Mouse (Mus musculus): ENCODE results near the gene Nav1. TPM values are rescaled to one million over a fixed set of nuclear protein-coding genes. Genes with fewer than 3 reads are reported as not detected.

The Nav1 gene
- polyA plus RNA-seq, 1 experiment from 2014 or later = 18.3 TPM

DNA sequence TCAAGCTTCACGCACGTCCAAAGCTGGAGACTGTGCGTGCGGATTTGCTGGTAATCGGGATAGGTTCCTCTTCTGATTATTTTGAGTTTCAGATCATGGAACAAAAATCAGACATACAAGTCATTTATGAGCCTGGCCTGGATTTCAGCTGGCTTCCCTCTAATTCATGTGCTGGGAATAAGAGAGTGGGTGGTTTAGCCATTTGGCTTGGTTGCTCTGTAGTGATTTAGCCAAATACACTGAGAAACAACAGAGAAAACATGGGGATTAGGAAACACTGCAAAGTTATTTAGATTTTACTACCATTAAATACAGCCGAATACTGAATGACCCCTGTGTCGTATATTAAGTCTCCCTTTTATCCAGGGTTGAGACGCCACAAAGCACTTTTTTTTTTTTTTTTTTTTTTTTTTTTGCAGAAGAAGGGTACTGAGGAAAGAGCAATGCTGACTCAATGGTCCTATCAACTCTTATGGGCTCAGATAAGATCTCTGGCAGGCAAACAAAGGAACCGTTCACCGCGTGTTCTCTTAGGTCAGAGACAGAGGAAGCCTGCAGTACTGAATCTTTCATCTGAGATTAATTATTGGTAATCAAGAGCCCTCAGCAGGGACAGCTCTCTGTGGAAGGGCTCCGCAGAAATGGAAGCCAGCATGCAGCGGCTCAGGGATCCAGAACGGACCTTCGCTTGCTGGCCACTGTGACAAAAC, 132.1 kb downstream of the Nav1 start:
- Histone ChIP-seq H3K27ac (peak overlapping the region; percentile 44; the same call in 1 of the 2 replicates), H3K4me1 (peaks cover 22% of the 10 kb centered on the region), H3K4me3 (no peak overlapping the region), H3K36me3 (peaks cover 35% of the 10 kb centered on the region), H3K9me3 (replicated peaks) (no peaks in the 10 kb centered on the region), H3K27me3 (ENCODE audit: low read depth, poor library complexity, severe bottlenecking) (no peaks in the 10 kb centered on the region)
- 66% methylated on average over 15 of the region's 15 CpGs for WGBS
- DNase-seq (ENCODE audit: low spot score) = no peak

DNA sequence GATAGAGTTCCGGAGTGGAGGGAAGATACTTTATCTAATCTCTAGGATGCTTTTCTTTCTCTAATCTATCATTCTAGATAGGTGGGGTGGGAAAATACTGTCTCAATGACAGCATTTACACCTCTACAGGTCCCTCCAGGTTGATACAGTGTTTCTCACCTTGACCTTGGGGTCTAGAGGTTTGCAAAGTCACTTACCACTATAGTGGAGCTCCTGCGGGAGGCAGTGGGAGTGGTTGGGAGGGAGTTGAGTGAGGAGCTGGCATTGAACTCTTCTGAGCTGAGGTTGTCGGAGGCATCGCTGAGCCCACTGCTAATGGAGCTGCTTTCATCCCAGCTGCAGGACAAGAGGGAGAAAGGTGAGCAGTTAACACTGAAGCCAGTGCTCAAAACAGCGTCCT, 134.6 kb downstream of the Nav1 start:
- peaks cover 49% of the 10 kb centered on the region for H3K36me3 ChIP-seq
- H3K9me3 ChIP-seq (replicated peaks) = no peaks in the 10 kb centered on the region
- WGBS = 80% methylated on average over 5 of the region's 5 CpGs
- no peaks in the 10 kb centered on the region for H3K27me3 ChIP-seq (ENCODE audit: low read depth, poor library complexity, severe bottlenecking)
- DNase-seq (ENCODE audit: low spot score) = no peak
- H3K4me1 ChIP-seq = peaks cover 17% of the 10 kb centered on the region
- no peak overlapping the region for H3K27ac ChIP-seq
- no peak overlapping the region for H3K4me3 ChIP-seq

- no peaks in the 10 kb centered on the region for H3K27me3 ChIP-seq (ENCODE audit: low read depth, poor library complexity, severe bottlenecking)
- peaks cover 17% of the 10 kb centered on the region for H3K4me1 ChIP-seq
- H3K9me3 ChIP-seq (replicated peaks) = no peaks in the 10 kb centered on the region
- H3K27ac ChIP-seq = no peak overlapping the region
- H3K36me3 ChIP-seq = peaks cover 55% of the 10 kb centered on the region
- WGBS = 89% methylated on average over 5 of the region's 5 CpGs
- no peak for DNase-seq (ENCODE audit: low spot score)
- no peak overlapping the region for H3K4me3 ChIP-seq
Measured at GRCm38 (mm10) chr1:135471742-135472141, 135.4 kb downstream of the Nav1 start.

- Histone ChIP-seq H3K27ac (no peak overlapping the region), H3K36me3 (peaks cover 67% of the 10 kb centered on the region), H3K4me1 (peaks cover 14% of the 10 kb centered on the region), H3K27me3 (ENCODE audit: low read depth, poor library complexity, severe bottlenecking) (no peaks in the 10 kb centered on the region), H3K4me3 (no peak overlapping the region), H3K9me3 (replicated peaks) (no peaks in the 10 kb centered on the region)
- 92% methylated on average over 13 of the region's 13 CpGs for WGBS
- no peak for DNase-seq (ENCODE audit: low spot score)
Measured at GRCm38 (mm10) chr1:135470546-135470945, 136.5 kb downstream of the Nav1 start.

DNA sequence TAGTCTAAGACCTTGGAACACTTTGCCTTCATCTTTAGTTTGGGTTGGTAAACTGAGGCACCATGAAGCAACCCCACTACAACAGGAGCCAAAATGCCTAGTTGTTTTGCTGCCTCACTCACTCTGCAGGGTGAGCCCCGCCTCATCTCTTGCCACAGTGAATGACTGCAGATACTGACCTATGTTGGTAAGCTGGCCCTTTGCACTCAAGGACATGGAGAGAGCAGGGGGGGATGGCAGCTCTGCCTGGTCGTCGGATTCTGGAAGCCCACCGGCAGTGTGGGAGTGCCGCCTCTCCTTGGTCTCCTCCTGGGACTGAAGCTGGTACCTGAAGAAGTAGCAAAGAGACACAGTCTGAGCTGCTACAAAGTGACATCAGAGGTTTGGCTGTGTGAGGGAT, 139.6 kb downstream of the Nav1 start:
- whole genome bisulfite sequencing = 93% methylated on average over 5 of the region's 5 CpGs

DNA sequence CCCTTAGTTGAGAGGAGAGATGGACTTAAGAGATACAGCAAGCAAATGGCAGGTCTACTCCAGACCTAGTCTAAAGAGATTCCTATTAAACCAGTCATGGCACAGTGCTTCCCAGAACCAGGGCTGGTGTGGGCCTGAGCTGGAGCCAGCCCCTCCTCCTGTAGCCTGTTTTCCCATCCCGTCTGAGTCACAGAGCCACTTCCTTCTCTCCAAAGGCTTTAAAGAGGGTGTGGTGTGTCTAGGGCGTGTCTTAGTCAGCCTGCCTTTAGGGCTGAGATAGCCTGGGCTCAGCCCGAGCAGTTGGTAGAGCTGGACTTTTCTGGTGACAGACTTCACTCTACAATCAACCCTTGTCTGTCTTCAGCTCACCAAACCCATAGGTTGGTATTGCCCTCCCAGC, 140.2 kb downstream of the Nav1 start:
- no peak overlapping the region for H3K4me3 ChIP-seq
- H3K9me3 ChIP-seq (replicated peaks) = no peaks in the 10 kb centered on the region
- no peak for DNase-seq (ENCODE audit: low spot score)
- no peak overlapping the region for H3K27ac ChIP-seq
- peaks cover 95% of the 10 kb centered on the region for H3K36me3 ChIP-seq
- H3K4me1 ChIP-seq = peaks cover 12% of the 10 kb centered on the region; the same call in 1 of the 2 replicates
- WGBS = 67% methylated on average over 3 of the region's 3 CpGs
- H3K27me3 ChIP-seq (ENCODE audit: low read depth, poor library complexity, severe bottlenecking) = no peaks in the 10 kb centered on the region

More for the DNA sequence above, 139.6 kb downstream of the Nav1 start:
- Histone ChIP-seq H3K27ac (no peak overlapping the region), H3K9me3 (replicated peaks) (no peaks in the 10 kb centered on the region), H3K4me1 (peaks cover 13% of the 10 kb centered on the region; the same call in 1 of the 2 replicates), H3K27me3 (ENCODE audit: low read depth, poor library complexity, severe bottlenecking) (no peaks in the 10 kb centered on the region), H3K4me3 (no peak overlapping the region), H3K36me3 (peaks cover 95% of the 10 kb centered on the region)
- DNase-seq (ENCODE audit: low spot score) = no peak

DNA sequence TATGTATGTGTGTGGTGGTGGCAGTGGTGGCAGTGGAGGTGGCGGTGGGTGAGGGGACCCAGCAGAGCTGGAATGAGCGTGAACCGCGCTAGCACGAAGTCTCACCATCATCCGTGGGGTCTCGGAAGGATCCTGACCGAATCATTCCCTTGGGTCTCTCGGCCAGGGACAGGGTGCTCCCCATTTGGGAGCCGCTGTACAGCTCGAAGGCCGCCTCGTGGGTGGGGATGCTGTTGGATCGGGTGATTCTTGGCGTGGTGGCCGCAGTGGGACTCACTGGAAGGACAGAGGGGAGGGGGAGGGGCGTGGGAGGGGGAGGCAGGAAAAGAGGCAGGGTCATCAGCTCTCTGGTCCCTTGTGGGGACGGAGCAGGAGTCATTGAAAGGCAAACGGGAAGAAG, 141.4 kb downstream of the Nav1 start:
- H3K4me3 ChIP-seq = no peak overlapping the region
- H3K27me3 ChIP-seq (ENCODE audit: low read depth, poor library complexity, severe bottlenecking) = no peaks in the 10 kb centered on the region
- WGBS = 94% methylated on average over 19 of the region's 19 CpGs
- peaks cover 12% of the 10 kb centered on the region; the same call in 1 of the 2 replicates for H3K4me1 ChIP-seq
- DNase-seq (ENCODE audit: low spot score) = no peak
- H3K36me3 ChIP-seq = peaks cover 86% of the 10 kb centered on the region
- peak overlapping the region; percentile 23; the same call in 1 of the 2 replicates for H3K27ac ChIP-seq
- no peaks in the 10 kb centered on the region for H3K9me3 ChIP-seq (replicated peaks)

- 93% methylated on average over 8 of the region's 8 CpGs for WGBS
- H3K27ac ChIP-seq = no peak overlapping the region
Measured at GRCm38 (mm10) chr1:135462736-135463135, 144.4 kb downstream of the Nav1 start.

GRCm38 (mm10) chr1:135462304-135462703, 144.8 kb downstream of the Nav1 start:
- DNase-seq (ENCODE audit: low spot score) = no peak
- H3K27me3 ChIP-seq (ENCODE audit: low read depth, poor library complexity, severe bottlenecking) = no peaks in the 10 kb centered on the region
- H3K4me1 ChIP-seq = peaks cover 12% of the 10 kb centered on the region; the same call in 1 of the 2 replicates
- H3K36me3 ChIP-seq = peaks cover 89% of the 10 kb centered on the region
- H3K27ac ChIP-seq = no peak overlapping the region
- H3K4me3 ChIP-seq = no peak overlapping the region
- 87% methylated on average over 4 of the region's 4 CpGs for WGBS
- no peaks in the 10 kb centered on the region for H3K9me3 ChIP-seq (replicated peaks)

More at GRCm38 (mm10) chr1:135462736-135463135, 144.4 kb downstream of the Nav1 start:
- Histone ChIP-seq H3K4me3 (no peak overlapping the region), H3K9me3 (replicated peaks) (no peaks in the 10 kb centered on the region), H3K4me1 (peaks cover 12% of the 10 kb centered on the region; the same call in 1 of the 2 replicates), H3K36me3 (peaks cover 90% of the 10 kb centered on the region), H3K27me3 (ENCODE audit: low read depth, poor library complexity, severe bottlenecking) (no peaks in the 10 kb centered on the region)
- DNase-seq (ENCODE audit: low spot score) = no peak

DNA sequence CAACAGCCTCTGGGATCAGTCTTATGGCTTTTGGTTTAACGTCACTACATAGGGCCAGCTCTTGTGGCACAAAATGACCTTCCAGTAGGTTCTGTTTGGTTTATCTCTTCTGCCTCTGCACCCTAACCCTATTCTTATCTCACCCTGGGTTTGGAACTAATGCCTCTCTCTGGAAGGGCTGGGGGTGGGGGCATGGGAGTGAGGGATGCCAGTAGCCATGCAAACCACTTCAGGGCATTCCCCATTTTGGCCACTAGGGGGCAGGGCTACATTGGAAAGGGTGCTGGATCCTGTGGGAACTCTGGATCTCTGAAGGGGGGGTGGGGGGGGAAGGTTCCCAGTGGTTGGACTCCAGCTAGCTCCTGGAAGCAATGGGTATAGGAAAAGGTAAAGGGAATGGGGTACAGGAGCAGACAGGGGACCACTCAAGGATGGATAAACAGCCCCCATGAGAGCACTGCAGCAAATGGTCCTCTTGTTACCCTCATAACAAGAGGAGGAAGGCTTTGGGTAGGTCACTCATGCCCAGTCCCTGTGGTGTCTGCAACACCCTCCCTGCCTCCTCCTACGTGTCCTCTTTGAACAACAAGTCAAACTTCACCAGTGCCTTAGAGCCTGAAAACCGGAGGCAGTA, 145.9 kb downstream of the Nav1 start:
- H3K4me1 ChIP-seq = peaks cover 12% of the 10 kb centered on the region; the same call in 1 of the 2 replicates
- H3K27me3 ChIP-seq (ENCODE audit: low read depth, poor library complexity, severe bottlenecking) = no peaks in the 10 kb centered on the region
- WGBS = 74% methylated on average over 3 of the region's 3 CpGs
- no peaks in the 10 kb centered on the region for H3K9me3 ChIP-seq (replicated peaks)
- peaks cover 89% of the 10 kb centered on the region for H3K36me3 ChIP-seq
- H3K27ac ChIP-seq = no peak overlapping the region
- no peak overlapping the region for H3K4me3 ChIP-seq
- DNase-seq (ENCODE audit: low spot score) = peak; percentile 85

GRCm38 (mm10) chr1:135460521-135460920, 146.6 kb downstream of the Nav1 start:
- peaks cover 89% of the 10 kb centered on the region for H3K36me3 ChIP-seq
- no peaks in the 10 kb centered on the region for H3K27me3 ChIP-seq (ENCODE audit: low read depth, poor library complexity, severe bottlenecking)
- H3K9me3 ChIP-seq (replicated peaks) = no peaks in the 10 kb centered on the region
- no peak overlapping the region for H3K27ac ChIP-seq
- no peak for DNase-seq (ENCODE audit: low spot score)
- peaks cover 12% of the 10 kb centered on the region; the same call in 1 of the 2 replicates for H3K4me1 ChIP-seq
- no peak overlapping the region for H3K4me3 ChIP-seq
- 95% methylated on average over 16 of the region's 16 CpGs for WGBS

GRCm38 (mm10) chr1:135457860-135458259, 149.2 kb downstream of the Nav1 start:
- Histone ChIP-seq H3K27me3 (ENCODE audit: low read depth, poor library complexity, severe bottlenecking) (no peaks in the 10 kb centered on the region), H3K27ac (no peak overlapping the region), H3K4me3 (no peak overlapping the region), H3K4me1 (peaks cover 3% of the 10 kb centered on the region; the same call in 1 of the 2 replicates), H3K9me3 (replicated peaks) (no peaks in the 10 kb centered on the region), H3K36me3 (peaks cover 89% of the 10 kb centered on the region)
- DNase-seq (ENCODE audit: low spot score) = no peak
- WGBS = 95% methylated on average over 5 of the region's 5 CpGs

GRCm38 (mm10) chr1:135452259-135452658, 154.8 kb downstream of the Nav1 start:
- Histone ChIP-seq H3K36me3 (peaks cover 93% of the 10 kb centered on the region), H3K4me1 (no peaks in the 10 kb centered on the region), H3K27me3 (ENCODE audit: low read depth, poor library complexity, severe bottlenecking) (no peaks in the 10 kb centered on the region), H3K27ac (no peak overlapping the region), H3K4me3 (no peak overlapping the region), H3K9me3 (replicated peaks) (no peaks in the 10 kb centered on the region)
- WGBS = 82% methylated on average over 10 of the region's 10 CpGs
- no peak for DNase-seq (ENCODE audit: low spot score)

Measured in limb, embryonic 10.5 days (tissue).